Mouse (Mus musculus): Measurements from ENCODE around the gene Adam11. TPM values are rescaled to one million over a fixed set of nuclear protein-coding genes. Genes with fewer than 3 reads are reported as not detected.

Gene Adam11
- total RNA-seq, 2 experiments from 2014 or later = 0.84 to 1.4 TPM

GRCm38 (mm10) chr11:102773713-102774611 lies 12.7 kb downstream of the Adam11 start:
- peak; percentile 78 for DNase-seq
- intact Hi-C loops (cut with DNase I; ENCODE audit: low total_unique reads) = loop anchor here (5.0 kb wide), 1 partner anchor 93 kb away; no protein-coding TSS in a partner anchor

- peak; percentile 85 for DNase-seq
- intact Hi-C loops (cut with DNase I; ENCODE audit: low total_unique reads) = loop anchor here (5.0 kb wide), 2 partner anchors 43 to 93 kb away; partner anchors contain the start of gene Gjc1
These were observed 13.4 kb downstream of the Adam11 start for GRCm38 (mm10) chr11:102774621-102775141.

GRCm38 (mm10) chr11:102777598-102777997 lies 16.4 kb downstream of the Adam11 start:
- intact Hi-C loops (cut with DNase I; ENCODE audit: low total_unique reads) = loop anchor here (2.0 to 5.0 kb wide), 2 partner anchors 40 to 75 kb away; partner anchors contain the start of gene Gjc1

GRCm38 (mm10) chr11:102778165-102778564 lies 16.9 kb downstream of the Adam11 start:
- intact Hi-C loops (cut with DNase I; ENCODE audit: low total_unique reads) = loop anchor here (5.0 kb wide), 1 partner anchor 39 kb away; the partner anchor contains the start of gene Gjc1
- no peak for DNase-seq

More at GRCm38 (mm10) chr11:102777598-102777997, 16.4 kb downstream of the Adam11 start:
- DNase-seq = peak; percentile 87

GRCm38 (mm10) chr11:102778597-102778996 lies 17.4 kb downstream of the Adam11 start:
- no peak for DNase-seq
- intact Hi-C loops (cut with DNase I; ENCODE audit: low total_unique reads) = loop anchor here (5.0 kb wide), 1 partner anchor 39 kb away; the partner anchor contains the start of gene Gjc1

GRCm38 (mm10) chr11:102779081-102779638 lies 17.9 kb downstream of the Adam11 start:
- intact Hi-C loops (cut with DNase I; ENCODE audit: low total_unique reads) = loop anchor here (5.0 kb wide), 1 partner anchor 38 kb away; the partner anchor contains the start of gene Gjc1
- DNase-seq = no peak

GRCm38 (mm10) chr11:102779824-102780223 lies 18.6 kb downstream of the Adam11 start:
- intact Hi-C loops (cut with DNase I; ENCODE audit: low total_unique reads) = loop anchor here (5.0 kb wide), 1 partner anchor 37 kb away; the partner anchor contains the start of gene Gjc1
- DNase-seq = no peak

- intact Hi-C loops (cut with DNase I; ENCODE audit: low total_unique reads) = no loop called here
- DNase-seq = no peak
These were observed 19.2 kb downstream of the Adam11 start for GRCm38 (mm10) chr11:102780271-102780985.

- intact Hi-C loops (cut with DNase I; ENCODE audit: low total_unique reads) = no loop called here
- DNase-seq = no peak
These were observed 19.7 kb downstream of the Adam11 start for GRCm38 (mm10) chr11:102780986-102781351.

- no peak for DNase-seq
- intact Hi-C loops (cut with DNase I; ENCODE audit: low total_unique reads) = no loop called here
These were observed 20.3 kb downstream of the Adam11 start for GRCm38 (mm10) chr11:102781523-102781922.

- intact Hi-C loops (cut with DNase I; ENCODE audit: low total_unique reads) = no loop called here
- no peak for DNase-seq
These were observed 22.2 kb downstream of the Adam11 start for GRCm38 (mm10) chr11:102783443-102783842.

- intact Hi-C loops (cut with DNase I; ENCODE audit: low total_unique reads) = no loop called here
- no peak for DNase-seq
These were observed 26.5 kb downstream of the Adam11 start for GRCm38 (mm10) chr11:102787688-102788177.

GRCm38 (mm10) chr11:102791682-102792445 lies 30.6 kb downstream of the Adam11 start:
- peak; percentile 23 for DNase-seq
- intact Hi-C loops (cut with DNase I; ENCODE audit: low total_unique reads) = no loop called here

GRCm38 (mm10) chr11:102794157-102794556 lies 32.9 kb downstream of the Adam11 start:
- intact Hi-C loops (cut with DNase I; ENCODE audit: low total_unique reads) = no loop called here
- no peak for DNase-seq

- intact Hi-C loops (cut with DNase I; ENCODE audit: low total_unique reads) = no loop called here
These were observed 42.2 kb downstream of the Adam11 start for GRCm38 (mm10) chr11:102803453-102803852.

GRCm38 (mm10) chr11:102808246-102808645 lies 47.0 kb downstream of the Adam11 start:
- DNase-seq = no peak
- intact Hi-C loops (cut with DNase I; ENCODE audit: low total_unique reads) = no loop called here

More at GRCm38 (mm10) chr11:102803453-102803852, 42.2 kb downstream of the Adam11 start:
- no peak for DNase-seq

- intact Hi-C loops (cut with DNase I; ENCODE audit: low total_unique reads) = no loop called here
- DNase-seq = no peak
These were observed 49.7 kb downstream of the Adam11 start for GRCm38 (mm10) chr11:102810721-102811485.

- intact Hi-C loops (cut with DNase I; ENCODE audit: low total_unique reads) = loop anchor here (5.0 kb wide), 1 partner anchor 38 kb away; no protein-coding TSS in a partner anchor
- DNase-seq = no peak
These were observed 53.6 kb downstream of the Adam11 start for GRCm38 (mm10) chr11:102814881-102815280.

Data from gastrocnemius, postnatal 14 days (tissue).